Mouse (Mus musculus) cortical plate, adult 2 months (tissue): ENCODE data around the gene Gucy1b1.

Experiments used
- CTCF ChIP-seq: fragments of 200-500 bp; IDR thresholded peaks from 2 replicates; pipeline ENCODE4 v1.5.1; 2011; ENCODE audit warnings: mild to moderate bottlenecking, control low read depth, low read length; ENCODE audit not compliant: insufficient read depth; ENCODE audit errors: extremely low read depth
- POLR2A ChIP-seq: fragments of 200-500 bp; IDR thresholded peaks from 2 replicates; pipeline ENCODE4 v1.6.1; 2011; ENCODE audit warnings: mild to moderate bottlenecking, low read length, control low read depth; ENCODE audit not compliant: insufficient read depth; ENCODE audit errors: extremely low read depth

DNA sequence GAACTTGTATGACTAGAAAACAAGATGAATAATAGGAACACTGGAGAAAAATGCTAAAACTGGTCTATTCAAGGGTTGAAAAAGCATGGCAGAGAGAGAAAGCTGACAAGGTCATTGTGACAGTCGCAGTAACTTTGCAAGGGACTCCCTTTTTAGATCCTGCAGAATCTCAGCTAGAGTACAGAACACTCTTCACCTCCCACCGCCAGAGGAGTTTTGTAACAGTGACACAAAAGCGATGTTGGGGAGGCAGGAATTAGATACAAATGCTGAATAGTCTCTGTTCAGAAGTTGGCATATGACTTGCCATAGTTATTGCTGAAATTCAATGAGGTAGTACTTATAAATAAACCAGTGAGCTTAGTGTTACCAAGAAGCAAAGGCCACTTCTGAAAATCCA lies 51.4 kb downstream of the Gucy1b1 start:
- no peak for TF ChIP-seq CTCF
- no peak for TF ChIP-seq POLR2A
